Mouse (Mus musculus) gastrocnemius, adult 8-10 months (tissue): Measurements from ENCODE around the gene Tmem136. TPM values are rescaled to one million over a fixed set of nuclear protein-coding genes. Genes with fewer than 3 reads are reported as not detected.

Experiments used
- DNase-seq, 2 experiments: peaks; one replicate each; pipeline ENCODE4 v3.0.0; 2022; ENCODE audit warnings: low spot score in 2 of 2
- total RNA-seq, 4 experiments: library from RNA; stranded (reverse); gene quantifications; 2 replicates each; pipeline ENCODE4 v1.2.4; 2022

Tmem136 gene
- total RNA-seq, 4 experiments from 2014 or later = 1.4 to 2.9 (median 2.5) TPM

GRCm38 (mm10) chr9:43083441-43084055 lies 32.8 kb downstream of the Tmem136 start:
- DNase-seq = no peak

- DNase-seq = no peak
Observed at GRCm38 (mm10) chr9:43078711-43079110, 37.7 kb downstream of the Tmem136 start.

- no peak for DNase-seq
Observed at GRCm38 (mm10) chr9:43076163-43076562, 40.2 kb downstream of the Tmem136 start.

GRCm38 (mm10) chr9:43074611-43075010 lies 41.8 kb downstream of the Tmem136 start:
- no peak for DNase-seq

- DNase-seq = no peak
Observed at GRCm38 (mm10) chr9:43071741-43072140, 44.6 kb downstream of the Tmem136 start.

GRCm38 (mm10) chr9:43071176-43071575 lies 45.2 kb downstream of the Tmem136 start:
- no peak for DNase-seq

GRCm38 (mm10) chr9:43070566-43070965 lies 45.8 kb downstream of the Tmem136 start:
- DNase-seq = no peak

GRCm38 (mm10) chr9:43070153-43070552 lies 46.2 kb downstream of the Tmem136 start:
- DNase-seq = no peak

- DNase-seq = no peak
Observed at GRCm38 (mm10) chr9:43067896-43068295, 48.5 kb downstream of the Tmem136 start.

- DNase-seq = no peak
Observed at GRCm38 (mm10) chr9:43065231-43065630, 51.1 kb downstream of the Tmem136 start.

- no peak for DNase-seq
Observed at GRCm38 (mm10) chr9:43061545-43061944, 54.8 kb downstream of the Tmem136 start.

Other genes starting within 250 kb of the Tmem136 start
- under 1 TPM in 2 of 4 experiments, not detected in 2; 0.04 to 0.08 TPM for gene Grik4, start 172.1 kb downstream of the Tmem136 start, total RNA-seq
- 10 to 100 TPM; 41.1 to 64.5 (median 52.8) TPM for gene Arhgef12, start 9.3 kb downstream of the Tmem136 start, total RNA-seq
- gene Pou2f3, start 93.8 kb upstream of the Tmem136 start, total RNA-seq = not detected
- gene Oaf, start 123.3 kb upstream of the Tmem136 start, total RNA-seq = 1 to 10 TPM; 2.7 to 5.9 (median 4.8) TPM
- not detected for gene Trim29, start 194.3 kb upstream of the Tmem136 start, total RNA-seq